Mouse (Mus musculus) ES-CJ7 (cell line): Measurements from ENCODE around the gene Nrcam.

Source experiments
- DNase-seq: peaks from one replicate; pipeline ENCODE4 v3.0.0; 2011; ENCODE audit warnings: low read depth, low spot score

The Nrcam gene

DNA sequence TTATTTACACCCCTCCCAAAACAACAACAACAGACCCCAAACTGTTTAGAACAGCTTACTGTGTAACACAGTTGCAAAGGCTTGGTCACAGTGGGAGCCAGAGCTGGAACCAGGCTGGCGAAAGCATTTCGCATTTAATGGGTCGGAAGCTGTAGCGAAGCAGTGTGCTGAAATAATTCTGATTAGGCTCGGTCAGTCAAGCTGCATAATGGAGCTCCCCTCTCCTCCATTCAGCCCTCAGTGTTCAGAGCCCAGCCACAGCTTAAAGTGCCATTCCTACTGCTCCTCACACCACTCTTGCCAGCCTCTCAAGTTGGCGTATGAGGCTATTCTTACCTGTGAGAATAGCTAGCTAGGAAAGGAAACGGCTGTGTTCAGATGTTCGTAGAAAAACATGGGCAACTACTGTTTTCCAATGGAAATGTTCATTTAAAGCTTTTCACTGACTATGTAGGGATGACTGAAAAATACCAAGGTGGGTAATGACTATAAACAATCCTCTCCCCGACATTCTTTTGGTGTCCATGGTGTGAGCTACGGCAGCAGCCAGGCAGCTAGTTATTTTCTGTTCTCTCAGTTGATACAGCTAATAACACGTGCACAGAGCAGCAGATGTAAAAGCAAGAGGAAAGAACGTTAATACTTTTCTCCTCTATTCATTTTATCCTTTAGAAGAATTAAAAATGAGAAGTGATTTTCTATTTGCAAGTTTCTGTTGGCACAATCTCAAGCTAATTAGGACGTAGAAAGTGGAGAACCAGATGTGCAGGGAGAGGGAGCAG is 108.6 kb downstream of the Nrcam start:
- no peak for DNase-seq

DNA sequence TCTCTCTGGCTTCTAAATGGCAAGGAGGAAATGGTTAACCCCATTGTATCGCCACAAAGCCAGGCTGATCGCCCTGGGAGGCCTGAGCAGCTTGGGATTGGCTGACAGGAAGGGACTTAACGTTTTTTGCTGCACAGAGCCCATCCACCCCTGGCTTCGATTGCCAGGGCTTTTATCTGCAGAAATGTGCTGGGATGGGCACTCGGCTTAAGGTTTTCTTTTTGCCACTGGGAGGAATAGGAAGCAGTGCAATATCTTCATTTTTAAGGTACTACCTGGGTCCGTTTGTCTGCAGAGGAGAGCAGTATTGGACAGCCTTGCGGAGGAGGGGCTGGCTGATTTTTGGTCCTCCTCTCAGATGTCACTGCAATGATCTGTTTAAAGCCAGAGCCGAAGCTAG is 110.2 kb downstream of the Nrcam start:
- peak; percentile 13 for DNase-seq

DNA sequence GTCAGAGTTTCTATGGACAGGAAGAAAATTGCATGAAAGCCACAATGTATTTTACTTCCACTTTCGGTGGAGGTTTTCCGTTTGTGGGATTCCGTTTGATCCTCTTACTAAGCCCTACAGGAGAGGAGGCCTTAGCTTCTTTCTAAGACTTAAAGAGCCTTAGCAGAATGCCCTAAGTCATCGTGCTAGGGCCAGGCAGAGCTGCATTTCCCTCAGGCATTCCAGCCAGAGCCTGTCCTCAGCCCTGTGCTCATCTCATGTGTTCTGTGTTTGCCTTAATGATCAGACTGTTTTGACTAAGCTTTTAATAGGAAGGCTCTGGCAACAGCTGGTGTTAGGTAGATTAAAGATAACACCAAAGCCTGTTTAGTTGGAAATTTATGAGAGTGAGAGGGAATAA is 111.5 kb downstream of the Nrcam start:
- no peak for DNase-seq

DNA sequence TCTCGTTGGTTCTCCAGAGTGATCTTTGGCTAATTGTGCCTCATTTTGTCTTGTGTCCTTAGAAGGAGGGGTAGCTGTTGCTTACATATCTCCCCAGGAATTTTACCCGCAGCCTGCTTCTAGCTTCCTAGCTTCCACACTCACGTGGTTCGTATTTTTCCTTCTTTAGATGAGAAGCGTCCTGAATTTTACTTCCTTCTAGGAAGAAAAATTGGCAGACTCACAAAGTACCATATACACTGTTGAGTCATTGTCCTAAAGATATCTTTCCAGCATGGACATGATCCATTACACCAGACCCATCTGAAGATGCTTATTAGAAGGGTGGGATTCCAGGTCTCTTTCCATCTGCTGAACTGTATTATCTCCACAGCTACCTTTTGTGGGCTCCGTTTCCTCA is 122.2 kb downstream of the Nrcam start:
- DNase-seq = no peak

DNA sequence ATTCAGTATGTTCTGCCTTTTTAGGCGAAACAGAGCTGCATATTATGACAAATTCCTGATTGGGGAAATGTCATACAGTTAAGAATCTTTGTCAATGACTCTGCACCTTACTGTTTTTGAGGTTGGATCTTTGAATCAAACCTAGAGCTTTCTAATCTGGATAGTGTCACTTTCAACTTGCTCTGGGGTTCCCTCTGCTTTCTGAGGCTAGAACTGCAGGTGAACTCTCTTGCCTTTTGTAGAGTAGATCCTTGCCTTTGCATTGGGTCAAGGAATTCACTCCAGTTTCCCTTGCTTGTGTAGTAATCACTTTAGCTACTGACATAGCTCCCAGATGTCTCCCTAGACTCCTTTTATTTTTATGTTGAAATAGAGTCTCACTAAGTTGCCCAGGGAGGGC is 123.1 kb downstream of the Nrcam start:
- peak; percentile 14 for DNase-seq

DNA sequence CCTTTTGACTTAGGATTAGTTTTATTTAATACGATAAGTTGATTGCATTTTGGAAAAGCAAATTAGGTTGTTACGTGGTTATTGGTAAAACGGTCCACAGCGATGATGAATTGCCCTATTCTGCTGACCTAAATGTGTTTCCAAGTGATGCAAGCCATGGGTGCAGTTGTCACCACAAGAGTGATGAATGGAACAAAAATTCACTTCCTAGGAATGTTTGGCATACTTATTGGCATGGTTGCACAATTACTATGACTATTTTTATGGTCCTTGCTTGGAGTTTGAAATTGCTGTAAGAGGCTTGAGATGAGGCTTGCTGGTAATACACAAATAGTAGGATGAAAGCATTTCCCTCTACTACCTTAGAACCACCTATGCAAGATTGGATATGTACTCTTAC is 125.1 kb downstream of the Nrcam start:
- DNase-seq = no peak

DNA sequence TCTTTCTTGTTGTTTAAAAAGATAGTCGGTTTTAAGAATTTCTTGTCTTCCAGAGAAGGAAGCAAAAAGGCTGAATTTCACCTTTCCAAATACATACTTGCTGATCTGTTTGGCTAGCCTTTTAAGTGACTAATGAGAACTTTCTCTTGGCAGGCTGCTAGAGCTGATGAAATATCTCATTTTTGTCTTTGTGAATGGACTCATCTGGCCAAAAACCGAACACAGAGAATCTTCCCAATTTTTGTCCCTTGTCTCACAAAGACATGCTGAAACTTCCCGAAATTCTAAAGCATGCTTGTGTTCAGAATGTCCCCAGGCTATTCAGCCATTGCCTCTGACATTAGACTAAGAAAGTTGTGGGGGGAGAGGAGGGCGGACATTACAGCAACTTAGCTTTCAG is 129.3 kb downstream of the Nrcam start:
- DNase-seq = no peak

DNA sequence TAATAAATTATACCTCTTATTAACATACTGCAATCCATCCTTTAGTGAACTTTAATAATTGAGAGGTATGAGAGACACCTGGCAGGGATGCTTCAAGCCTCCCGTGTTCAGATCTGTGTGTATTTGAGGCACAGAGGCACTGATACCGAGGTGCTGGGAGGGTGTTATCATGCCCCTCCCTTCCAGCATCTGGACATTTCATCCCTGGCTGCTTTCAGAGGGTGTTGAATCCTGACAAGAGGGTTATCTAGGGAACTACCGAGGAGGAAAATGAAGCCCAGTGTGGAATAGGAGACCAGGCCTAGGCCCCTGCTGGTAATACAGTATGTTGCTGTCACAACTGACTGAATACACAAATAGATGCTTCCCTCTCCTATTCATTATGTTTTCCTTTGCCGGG is 133.8 kb downstream of the Nrcam start:
- DNase-seq = no peak

DNA sequence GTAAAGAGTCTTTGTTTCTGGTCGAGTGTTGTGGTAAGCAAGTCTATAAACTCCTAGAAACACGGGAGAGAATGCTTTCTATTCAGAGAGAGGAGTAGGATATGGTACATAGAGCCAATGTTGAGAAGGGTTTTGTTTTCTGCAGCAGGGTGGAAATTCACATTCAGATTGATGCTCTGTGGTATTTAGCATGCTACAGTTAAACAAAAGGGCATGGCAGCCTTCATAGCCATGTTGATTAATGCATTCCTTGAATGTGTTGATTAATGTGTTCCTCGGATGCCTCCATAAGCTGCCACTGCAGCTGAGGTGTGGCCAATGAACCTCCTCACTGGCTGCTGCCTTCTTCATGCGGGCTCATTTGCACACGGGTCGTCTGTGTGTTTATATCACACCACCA is 134.3 kb downstream of the Nrcam start:
- no peak for DNase-seq

DNA sequence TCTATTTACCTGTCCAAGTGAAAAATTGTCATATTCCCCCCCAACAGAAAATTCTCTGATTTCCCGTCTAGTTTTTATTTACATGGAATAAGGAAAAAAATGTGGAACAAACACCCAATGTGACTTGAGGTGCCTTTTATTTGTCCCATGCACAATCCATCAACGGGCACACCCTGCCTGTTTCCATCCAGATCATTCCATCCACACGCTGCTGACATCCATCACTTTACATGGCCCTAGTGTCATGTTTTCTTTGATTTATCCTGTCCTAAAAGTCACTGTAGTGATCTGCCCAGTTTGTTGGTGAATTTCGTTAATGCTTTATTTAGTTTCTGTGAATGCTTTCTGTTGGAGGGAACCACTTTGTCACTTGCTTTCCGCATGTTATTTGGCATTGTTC is 142.4 kb downstream of the Nrcam start:
- DNase-seq = no peak

DNA sequence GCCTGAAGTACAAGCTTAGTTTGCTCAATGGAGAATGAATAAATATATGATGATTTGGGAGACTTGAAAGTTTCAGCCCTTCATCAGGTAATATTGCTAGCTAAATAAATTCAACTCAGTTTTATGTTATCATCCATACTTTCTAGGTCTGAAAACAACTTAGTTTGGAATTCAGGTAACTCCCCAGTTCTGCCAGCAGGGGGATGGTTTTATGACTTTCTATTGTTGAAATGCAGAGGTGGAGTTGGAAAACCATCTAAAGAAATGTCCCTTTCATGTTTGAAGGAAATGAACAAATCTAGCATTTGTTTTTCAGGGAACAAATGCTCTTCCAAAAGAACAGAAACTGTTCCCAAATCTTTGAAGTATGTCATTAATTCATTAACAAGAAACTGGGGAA is 146.7 kb downstream of the Nrcam start:
- DNase-seq = no peak

DNA sequence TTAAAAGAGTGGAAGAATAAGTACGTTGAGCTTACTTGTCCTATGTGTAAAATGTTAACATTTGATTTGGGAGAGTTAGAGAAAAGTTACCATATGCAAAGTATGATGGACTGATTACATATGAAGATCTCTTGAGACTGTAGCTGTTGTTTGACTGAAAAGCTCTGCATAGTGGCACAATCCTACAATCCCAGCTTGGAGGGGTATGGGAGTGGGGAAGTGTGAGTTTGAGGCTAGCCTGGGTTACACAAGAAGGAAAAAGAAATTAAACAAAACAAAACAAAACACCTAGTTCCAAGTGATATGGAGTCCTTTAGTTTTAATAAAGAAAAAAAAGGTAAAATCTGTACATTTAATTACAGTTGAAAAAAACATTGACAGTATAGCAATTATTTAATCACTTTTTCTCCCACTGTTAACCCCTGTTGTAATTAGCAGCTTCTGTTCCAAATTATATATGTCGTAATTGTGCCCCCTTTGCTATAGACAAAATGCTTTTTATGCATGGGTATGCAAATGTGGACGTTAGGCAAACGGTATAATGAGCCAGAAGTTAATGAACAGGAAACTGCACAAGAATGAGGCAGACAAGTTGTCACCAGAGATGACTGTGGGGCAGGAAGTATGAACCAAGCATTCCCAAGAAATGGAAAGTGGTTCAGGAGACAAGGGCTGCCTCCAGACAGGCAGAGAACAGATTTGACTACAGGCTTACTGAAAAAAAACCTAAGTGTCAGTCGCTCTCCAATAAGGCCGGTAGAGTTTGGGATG is 150.8 kb downstream of the Nrcam start:
- no peak for DNase-seq

DNA sequence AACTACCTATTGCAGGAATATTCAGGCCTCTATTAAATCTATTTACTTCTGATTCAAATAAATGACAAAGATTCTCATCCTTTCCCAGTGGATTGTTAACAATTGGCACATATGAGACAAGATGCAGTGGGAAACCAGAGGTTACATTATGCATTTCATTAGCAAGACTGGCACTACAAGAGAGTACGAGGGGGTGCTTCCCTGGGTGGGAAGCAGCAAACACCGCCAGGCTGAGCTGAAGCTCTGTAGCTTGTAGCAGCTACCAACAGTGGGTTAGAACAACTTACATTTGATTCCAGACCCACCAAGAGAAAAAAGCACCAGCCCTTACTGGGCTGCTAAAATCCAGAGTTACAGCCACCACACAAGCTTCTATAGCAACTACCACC is 151.3 kb downstream of the Nrcam start:
- DNase-seq = no peak

DNA sequence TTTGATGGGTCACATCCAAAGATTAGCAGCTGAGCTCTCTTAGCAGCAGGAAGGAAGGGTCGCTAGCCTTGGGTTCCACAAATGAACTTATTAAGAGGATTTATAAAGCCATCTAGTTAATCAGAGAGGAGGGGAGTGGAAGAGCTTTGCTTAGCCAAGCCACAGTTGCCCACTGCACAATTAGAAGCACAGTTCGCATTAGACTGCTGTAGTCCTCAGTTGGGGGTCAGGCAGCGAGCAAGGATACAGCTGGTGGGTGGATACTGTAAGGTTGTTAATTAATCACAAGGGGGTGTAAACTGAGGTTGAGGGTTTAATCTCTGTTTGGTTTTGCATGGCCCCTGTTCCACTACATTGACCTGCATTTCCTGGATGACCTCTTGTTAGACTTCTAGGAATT is 152.7 kb downstream of the Nrcam start:
- DNase-seq = no peak

DNA sequence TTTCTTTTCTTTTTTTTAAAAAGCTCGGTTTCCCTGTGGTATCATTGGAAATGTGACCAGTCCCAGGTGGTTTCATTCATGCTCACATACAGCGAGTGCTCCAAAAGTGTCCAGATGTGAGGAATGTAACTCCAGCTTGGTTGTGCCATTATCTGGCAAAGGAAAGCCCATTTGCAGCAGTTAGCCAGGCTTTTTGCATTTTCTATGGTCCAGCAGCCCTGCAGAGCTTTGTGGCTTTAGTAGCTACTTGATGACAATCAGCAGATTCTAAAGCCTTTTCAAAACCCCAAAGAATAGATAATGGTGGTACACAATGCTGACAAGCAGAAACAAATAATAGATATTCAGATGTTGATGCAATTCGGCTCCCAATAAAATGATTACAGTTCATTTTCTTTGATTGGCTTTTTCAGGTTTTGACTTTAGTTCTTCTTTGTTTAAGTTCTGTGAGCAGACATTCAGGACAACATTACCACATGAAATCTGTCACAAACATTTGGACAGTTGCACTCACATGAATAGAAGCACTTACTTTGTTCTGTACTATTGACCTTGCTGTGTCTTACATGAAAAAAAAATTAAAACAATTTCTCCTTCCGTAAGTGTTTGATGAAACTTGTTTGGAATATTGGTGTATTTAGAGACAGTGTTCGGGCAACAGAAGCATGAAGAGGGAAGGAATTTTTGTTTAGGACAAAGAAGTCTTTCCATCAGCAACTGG is 164.2 kb downstream of the Nrcam start:
- peak; percentile 52 for DNase-seq

DNA sequence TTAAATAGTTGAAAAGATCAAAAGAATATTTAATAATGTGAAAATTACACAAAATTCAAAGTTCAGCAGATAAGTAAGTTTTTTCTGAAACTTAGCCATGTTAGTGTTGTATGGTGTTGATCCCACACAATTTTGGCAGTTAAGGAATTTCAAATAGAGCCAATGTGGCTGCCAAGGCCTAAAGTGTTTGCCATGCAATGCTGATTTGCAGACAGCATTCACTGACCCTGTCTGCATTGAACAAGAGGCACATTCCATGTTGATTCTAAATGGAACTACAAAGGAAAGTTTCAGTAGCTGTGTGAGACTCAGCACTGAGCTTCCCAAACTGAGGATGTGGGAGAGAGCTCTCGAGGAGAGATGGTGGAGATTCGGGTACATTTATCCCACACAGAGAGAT is 169.1 kb downstream of the Nrcam start:
- no peak for DNase-seq

DNA sequence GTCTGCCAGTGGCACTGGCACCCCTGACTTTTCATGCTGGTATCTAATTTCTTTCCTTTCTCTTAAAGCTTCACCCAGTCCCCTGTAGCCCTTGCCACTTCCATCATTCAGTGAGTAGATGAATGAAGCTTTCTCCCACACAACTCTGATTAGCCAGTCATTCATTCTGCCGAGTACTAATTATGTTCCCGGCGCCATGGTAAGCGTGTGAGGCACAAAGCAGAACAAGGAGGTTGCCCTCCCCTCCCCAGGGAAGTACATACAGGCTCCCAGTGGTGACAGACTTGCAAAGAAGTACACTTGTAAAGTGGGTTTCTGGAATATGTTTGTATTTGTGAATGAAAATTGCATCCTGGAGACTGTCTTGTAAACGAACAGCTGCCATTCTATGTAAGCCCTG is 170.2 kb downstream of the Nrcam start:
- no peak for DNase-seq

DNA sequence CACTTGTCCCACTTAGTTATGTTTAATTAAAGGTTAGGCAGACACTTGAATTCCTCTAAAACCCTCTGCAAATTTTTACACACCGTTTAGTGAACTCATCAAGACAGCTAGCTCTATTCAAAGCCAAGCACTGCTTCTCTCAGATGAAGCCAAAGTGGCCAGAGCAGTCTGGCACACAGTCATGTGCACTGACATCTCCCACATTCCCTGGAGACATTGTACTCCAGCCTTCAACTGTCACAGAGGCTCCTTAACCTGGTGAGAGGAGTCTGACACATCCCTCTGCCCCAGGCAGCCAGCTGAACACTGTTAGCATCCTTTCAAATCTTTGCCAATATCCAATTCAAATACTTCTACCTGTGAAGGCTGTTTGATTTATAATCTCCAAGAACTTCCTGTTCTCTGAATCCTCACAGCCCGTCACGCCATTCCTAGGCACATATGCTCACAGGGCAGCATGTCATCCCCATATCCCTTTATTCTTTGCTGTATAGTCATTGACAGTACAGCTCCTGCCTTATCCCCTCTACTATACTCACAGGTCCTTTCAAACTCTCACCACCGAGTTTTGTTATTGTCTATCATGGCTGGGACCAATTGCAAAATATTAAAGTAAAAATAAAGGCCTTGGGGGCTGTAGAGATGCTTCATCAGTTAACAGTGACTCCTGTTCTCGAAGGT is 173.3 kb downstream of the Nrcam start:
- no peak for DNase-seq

DNA sequence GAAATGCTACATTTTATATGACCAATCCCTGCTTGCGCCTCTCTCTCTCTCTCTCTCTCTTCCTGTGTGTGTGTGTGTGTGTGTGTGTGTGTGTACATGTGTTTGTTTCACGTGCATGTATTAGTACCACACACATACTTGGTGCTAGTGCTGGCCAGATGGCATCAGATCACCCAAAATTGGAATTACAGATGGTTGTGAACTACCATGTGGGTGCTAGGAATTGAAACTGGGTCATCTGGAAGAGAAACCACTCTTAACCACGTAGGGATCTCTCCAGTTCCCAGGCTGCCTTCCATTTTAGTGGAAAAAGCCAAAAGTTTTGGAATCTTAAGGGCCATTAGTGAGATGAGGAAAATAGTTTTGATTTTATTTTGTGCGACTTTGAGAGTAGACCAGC is 175.1 kb downstream of the Nrcam start:
- DNase-seq = no peak

DNA sequence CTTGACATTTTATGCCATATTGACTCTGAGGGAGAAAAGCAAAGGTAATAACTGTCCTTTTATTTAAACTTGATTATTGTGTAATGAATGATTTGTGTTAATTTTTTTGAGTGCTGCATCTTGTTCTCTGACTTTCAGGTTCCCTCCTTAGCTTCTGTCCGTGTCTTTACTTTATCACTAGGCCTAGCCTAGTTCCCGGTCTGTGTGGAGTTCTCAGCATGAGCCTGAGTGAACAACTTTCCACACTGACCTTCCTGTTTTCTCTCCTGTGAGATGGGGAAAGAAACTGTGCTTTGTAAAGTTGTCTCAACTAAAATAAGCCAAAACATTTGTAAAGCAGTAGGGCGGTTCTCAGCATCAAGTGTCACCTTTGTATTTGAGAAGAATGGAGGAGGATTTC is 179.9 kb downstream of the Nrcam start:
- no peak for DNase-seq

DNA sequence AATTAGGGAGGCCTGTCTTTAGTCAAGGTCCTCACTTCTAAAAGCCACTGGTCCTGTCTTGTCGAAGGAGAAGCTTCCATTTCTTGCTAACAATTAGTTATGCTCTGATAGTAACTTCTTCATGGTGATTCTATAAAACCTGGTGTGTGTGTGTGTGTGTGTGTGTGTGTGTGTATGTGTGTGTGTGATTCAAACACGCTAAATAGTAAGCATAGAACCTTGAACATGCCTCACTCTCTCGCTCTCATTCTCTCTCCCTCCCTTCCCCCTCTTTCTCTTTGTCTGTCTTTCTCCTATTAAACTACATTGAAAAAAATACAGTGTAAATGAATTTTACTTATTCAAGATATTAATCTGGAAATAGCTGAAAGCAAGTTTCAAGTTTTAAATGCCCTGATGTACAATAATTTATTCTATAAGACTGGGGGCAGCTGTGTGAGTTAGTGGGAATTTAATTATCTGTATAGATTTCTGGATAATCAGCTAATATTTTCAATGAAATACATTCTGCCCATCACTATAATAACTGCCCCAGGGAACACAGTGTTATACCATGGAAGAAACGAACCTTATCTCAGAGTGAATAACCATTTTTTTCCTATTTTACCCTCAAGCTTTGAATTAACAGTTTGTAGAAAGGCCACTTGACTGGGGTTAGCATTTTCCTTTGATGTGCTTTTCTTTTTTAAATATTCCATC is 180.9 kb downstream of the Nrcam start:
- no peak for DNase-seq

DNA sequence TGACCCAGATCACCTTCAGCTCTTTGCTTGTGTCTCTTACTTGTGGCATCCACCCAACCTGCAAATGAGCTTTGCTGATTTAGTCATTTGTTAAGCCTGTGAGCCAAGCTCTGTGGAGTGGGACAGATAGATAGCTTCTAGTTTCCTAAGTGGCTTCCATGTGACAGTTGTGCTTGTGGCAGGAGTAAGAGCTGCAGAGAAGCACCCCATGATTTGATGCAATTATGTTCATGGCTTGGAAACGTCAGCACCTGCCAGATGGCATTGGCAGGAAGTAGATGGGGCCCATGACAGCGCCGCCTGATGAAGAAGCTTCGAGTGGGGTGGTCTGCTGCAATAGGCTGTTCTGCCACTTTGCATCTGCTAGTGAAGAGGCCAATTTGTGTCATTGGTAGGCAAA is 186.4 kb downstream of the Nrcam start:
- no peak for DNase-seq
